Mouse (Mus musculus) olfactory bulb, adult 2 months (tissue): ENCODE data around the gene Togaram2.

Source experiments
- CTCF ChIP-seq: fragments of 200-500 bp; IDR thresholded peaks from 2 replicates; pipeline ENCODE4 v1.5.1; 2012; ENCODE audit warnings: low read depth, mild to moderate bottlenecking, low read length, moderate library complexity; ENCODE audit not compliant: insufficient read depth
- POLR2A ChIP-seq: fragments of 200-500 bp; IDR thresholded peaks from 2 replicates; pipeline ENCODE4 v1.6.1; 2012; ENCODE audit warnings: mild to moderate bottlenecking, low read depth, low read length, moderate library complexity; ENCODE audit not compliant: insufficient read depth

DNA sequence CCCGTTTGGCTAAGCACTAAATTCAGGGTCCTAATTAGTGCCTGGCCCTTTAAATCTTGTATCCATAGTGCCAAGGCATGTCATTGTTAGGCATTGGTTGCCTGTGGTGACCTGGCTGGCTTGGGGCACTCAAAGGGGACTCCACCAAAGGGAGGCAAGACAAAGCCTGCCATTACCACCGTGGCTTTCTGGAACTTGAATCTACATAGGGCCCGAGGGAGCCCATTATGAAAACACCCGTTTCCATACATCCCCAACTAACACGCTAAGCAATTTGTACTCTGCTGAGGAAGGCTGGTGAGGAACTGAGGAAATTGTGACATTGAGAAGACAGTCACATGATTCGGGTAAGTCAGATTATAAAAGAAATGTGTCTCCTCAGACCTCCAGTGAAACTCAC is 96.5 kb downstream of the Togaram2 start:
- no peak for TF ChIP-seq CTCF
- TF ChIP-seq POLR2A = no peak
